Mouse (Mus musculus): Measurements from ENCODE around the gene Proser3.

The Proser3 gene

GRCm38 (mm10) chr7:30579950-30580349 lies 27.9 kb upstream of the Proser3 start:
- no peak for DNase-seq (ENCODE audit: low read depth, low spot score)

- no peak for DNase-seq (ENCODE audit: low read depth, low spot score)
These were observed 20.9 kb upstream of the Proser3 start for GRCm38 (mm10) chr7:30572969-30573368.

- DNase-seq (ENCODE audit: low read depth, low spot score), result no peak
These were observed 20.3 kb upstream of the Proser3 start for GRCm38 (mm10) chr7:30572389-30572788.

- DNase-seq (ENCODE audit: low read depth, low spot score), result no peak
These were observed 15.5 kb upstream of the Proser3 start for GRCm38 (mm10) chr7:30567555-30567954.

GRCm38 (mm10) chr7:30566033-30566432 lies 13.9 kb upstream of the Proser3 start:
- DNase-seq (ENCODE audit: low read depth, low spot score), result no peak

- no peak for DNase-seq (ENCODE audit: low read depth, low spot score)
These were observed 13.0 kb upstream of the Proser3 start, which contains the start of gene Igflr1 for GRCm38 (mm10) chr7:30564970-30565571. TSS of gene Igflr1 (plus strand) at chr7:30565427.

- no peak for DNase-seq (ENCODE audit: low read depth, low spot score)
These were observed 11.8 kb upstream of the Proser3 start for GRCm38 (mm10) chr7:30563906-30564280.

- DNase-seq (ENCODE audit: low read depth, low spot score), result peak; percentile 98
These were observed 11.2 kb upstream of the Proser3 start, which contains the start of the genes U2af1l4, Gm49396 and Psenen for GRCm38 (mm10) chr7:30563117-30563905. TSS of gene U2af1l4 (plus strand) at chr7:30563301. TSS of gene Gm49396 (plus strand) at chr7:30563344. TSS of gene Psenen (minus strand) at chr7:30563627.

GRCm38 (mm10) chr7:30562526-30563116 lies 10.5 kb upstream of the Proser3 start:
- DNase-seq (ENCODE audit: low read depth, low spot score), result no peak

GRCm38 (mm10) chr7:30560296-30560695 lies 8.2 kb upstream of the Proser3 start:
- no peak for DNase-seq (ENCODE audit: low read depth, low spot score)

GRCm38 (mm10) chr7:30559443-30559954 lies 7.4 kb upstream of the Proser3 start, which contains the start of gene Lin37:
TSS of gene Lin37 (minus strand) at chr7:30559838.
- peak; percentile 96 for DNase-seq (ENCODE audit: low read depth, low spot score)

- no peak for DNase-seq (ENCODE audit: low read depth, low spot score)
These were observed 6.8 kb upstream of the Proser3 start for GRCm38 (mm10) chr7:30558656-30559442.

- DNase-seq (ENCODE audit: low read depth, low spot score), result no peak
These were observed 5.9 kb upstream of the Proser3 start for GRCm38 (mm10) chr7:30557901-30558514.

GRCm38 (mm10) chr7:30556894-30557536 lies 4.9 kb upstream of the Proser3 start:
- no peak for DNase-seq (ENCODE audit: low read depth, low spot score)

GRCm38 (mm10) chr7:30553810-30554584 lies 1.9 kb upstream of the Proser3 start:
- no peak for DNase-seq (ENCODE audit: low read depth, low spot score)

GRCm38 (mm10) chr7:30553021-30553589 lies 1.0 kb upstream of the Proser3 start:
- peak; percentile 60 for DNase-seq (ENCODE audit: low read depth, low spot score)

- DNase-seq (ENCODE audit: low read depth, low spot score), result peak; percentile 71
These were observed 526 bp downstream of the Proser3 start for GRCm38 (mm10) chr7:30551445-30552101.

- no peak for DNase-seq (ENCODE audit: low read depth, low spot score)
These were observed 1.5 kb downstream of the Proser3 start for GRCm38 (mm10) chr7:30550603-30551002.

GRCm38 (mm10) chr7:30549880-30550279 lies 2.2 kb downstream of the Proser3 start:
- DNase-seq (ENCODE audit: low read depth, low spot score), result no peak

All from retina, adult 2 months (tissue).